10 mouse cellular contexts compared by ENCODE assay signal in genomic region chr11:78490781-78491241, GRCm38 (mm10). TPM values are rescaled to one million over a fixed set of nuclear protein-coding genes. Genes with fewer than 3 reads are reported as not detected.
DNase-seq lines count a peak whose midpoint lies in the region; ATAC-seq and TF ChIP-seq lines count a peak whose summit lies in the region.
"Had no signal": no experiment of that assay in that cellular context is flagged by ENCODE, and none has a peak within 500 bp of the region (broad histone marks: within the 10 kb centered on the region; RNA-seq: fewer than 3 reads in every experiment).

No protein-coding gene starts in this region.

- H3K27me3 ChIP-seq in heart, embryonic 11.5 days (ENCODE audit: control insufficient read depth, insufficient read depth, low read length): peaks cover 81% of the 10 kb centered on the region
- H3K27me3 ChIP-seq in forebrain, embryonic 12.5 days: peaks cover 73% of the 10 kb centered on the region
- H3K27me3 ChIP-seq in intestine, embryonic 16.5 days (replicated peaks; ENCODE audit: control insufficient read depth, insufficient read depth, low read length): peaks cover 59% of the 10 kb centered on the region
- H3K27me3 ChIP-seq in liver, embryonic 11.5 days (replicated peaks; ENCODE audit: control insufficient read depth, insufficient read depth, low read length): peaks cover 78% of the 10 kb centered on the region

- no peak for DNase-seq in heart, adult 8-10 months (ENCODE audit: low spot score)
- DNase-seq in brain, embryonic 14.5 days (ENCODE audit: low read depth): peak; percentile 86
- DNase-seq in liver, embryonic 11.5 days (ENCODE audit: low spot score): no peak
- DNase-seq in right cerebral cortex, adult 2 months (ENCODE audit: low spot score in 2 of 2): peak; percentile 58 to 62

- 11% methylated on average over 48 of the region's 48 CpGs for WGBS in heart, embryonic 11.5 days (ENCODE audit: insufficient replicate concordance)
- WGBS in forebrain, embryonic 12.5 days: 6% methylated on average over 48 of the region's 48 CpGs
- 8% methylated on average over 48 of the region's 48 CpGs for WGBS in intestine, embryonic 16.5 days
- WGBS in liver, embryonic 11.5 days: 12% methylated on average over 48 of the region's 48 CpGs

- H3K4me1 ChIP-seq in heart, embryonic 11.5 days (ENCODE audit: control insufficient read depth, insufficient read depth, low read length): peaks cover 6% of the 10 kb centered on the region
- peaks cover 15% of the 10 kb centered on the region for H3K4me1 ChIP-seq in forebrain, embryonic 12.5 days
- peaks cover 2% of the 10 kb centered on the region; the same call in 1 of the 2 replicates for H3K4me1 ChIP-seq in intestine, embryonic 16.5 days (ENCODE audit: control insufficient read depth, insufficient read depth, low read length)
- H3K4me1 ChIP-seq in liver, embryonic 11.5 days (replicated peaks; ENCODE audit: control insufficient read depth, insufficient read depth, low read length): no peaks in the 10 kb centered on the region

- H3K9me3 ChIP-seq in heart, embryonic 11.5 days (replicated peaks; ENCODE audit: control insufficient read depth, low read length): no peaks in the 10 kb centered on the region
- H3K9me3 ChIP-seq in forebrain, embryonic 12.5 days: no peaks in the 10 kb centered on the region
- H3K9me3 ChIP-seq in intestine, embryonic 16.5 days (ENCODE audit: control insufficient read depth, low read length): no peaks in the 10 kb centered on the region
- no peaks in the 10 kb centered on the region for H3K9me3 ChIP-seq in liver, embryonic 11.5 days (ENCODE audit: control insufficient read depth, low read length)

- peak; percentile 24; the same call in 1 of the 2 replicates for TF ChIP-seq CTCF in brain, embryonic 14.5 days (IDR thresholded peaks at IDR 0.05; ENCODE audit: borderline replicate concordance, extremely low read depth, insufficient read depth, insufficient read length)

- H3K36me3 ChIP-seq in heart, embryonic 11.5 days (ENCODE audit: control insufficient read depth, insufficient read depth, low read length): no peaks in the 10 kb centered on the region
- H3K36me3 ChIP-seq in forebrain, embryonic 12.5 days (replicated peaks): peaks cover 13% of the 10 kb centered on the region
- no peaks in the 10 kb centered on the region for H3K36me3 ChIP-seq in intestine, embryonic 16.5 days (ENCODE audit: control insufficient read depth, insufficient read depth, low read length)
- no peaks in the 10 kb centered on the region for H3K36me3 ChIP-seq in liver, embryonic 11.5 days (ENCODE audit: control insufficient read depth, insufficient read depth, low read length)

- H3K9ac ChIP-seq in heart, embryonic 11.5 days (ENCODE audit: low read depth, low read length): no peak overlapping the region
- H3K9ac ChIP-seq in forebrain, embryonic 12.5 days: no peak overlapping the region
- H3K9ac ChIP-seq in intestine, embryonic 16.5 days (ENCODE audit: low read depth, low read length): no peak overlapping the region
- H3K9ac ChIP-seq in liver, embryonic 11.5 days (ENCODE audit: low read depth, low read length): no peak overlapping the region

- no peak for ATAC-seq in heart, embryonic 11.5 days (replicated peaks; ENCODE audit: insufficient number of reproducible peaks, low FRiP score, low TSS enrichment)
- ATAC-seq in forebrain, embryonic 12.5 days (ENCODE audit: low FRiP score): peak; percentile 76
- ATAC-seq in intestine, embryonic 16.5 days: peak; percentile 56
- no peak for ATAC-seq in liver, embryonic 11.5 days (replicated peaks; ENCODE audit: low FRiP score)
- no peak for ATAC-seq in erythroblast, adult 5-6 weeks (replicated peaks; ENCODE audit: low FRiP score, poor library complexity, severe bottlenecking)

- TF ChIP-seq POLR2A in brain, embryonic 14.5 days (IDR thresholded peaks at IDR 0.05; ENCODE audit: borderline replicate concordance, extremely low read depth, insufficient read depth, insufficient read length, poor library complexity, severe bottlenecking): no peak

- H3K27ac ChIP-seq in heart, embryonic 11.5 days (ENCODE audit: low read depth, low read length): no peak overlapping the region
- H3K27ac ChIP-seq in forebrain, embryonic 12.5 days: no peak overlapping the region
- no peak overlapping the region for H3K27ac ChIP-seq in intestine, embryonic 16.5 days (ENCODE audit: low read length)
- H3K27ac ChIP-seq in liver, embryonic 11.5 days (ENCODE audit: low read depth, low read length): no peak overlapping the region

- H3K4me3 ChIP-seq in heart, embryonic 11.5 days (ENCODE audit: low read depth, low read length): peak overlapping the region; percentile 28
- H3K4me3 ChIP-seq in forebrain, embryonic 12.5 days (replicated peaks): peak overlapping the region; percentile 24
- peak overlapping the region; percentile 27 for H3K4me3 ChIP-seq in intestine, embryonic 16.5 days (ENCODE audit: low read length)
- peak overlapping the region; percentile 18 for H3K4me3 ChIP-seq in liver, embryonic 11.5 days (ENCODE audit: low read depth, low read length)

- peak overlapping the region; percentile 54 for H3K4me2 ChIP-seq in heart, embryonic 11.5 days
- peak overlapping the region; percentile 47 for H3K4me2 ChIP-seq in forebrain, embryonic 12.5 days
- H3K4me2 ChIP-seq in intestine, embryonic 16.5 days (ENCODE audit: low read depth, low read length): peak overlapping the region; percentile 44
- peak overlapping the region; percentile 53 for H3K4me2 ChIP-seq in liver, embryonic 11.5 days

RNA-seq across cellular contexts. Expression of gene Sarm1, which starts 6.7 kb away (rescaled TPM):
- 0.39 and 0.46 TPM in 2 replicates for polyA plus RNA-seq in heart, embryonic 11.5 days (2014; fragmentation: Nextera tagmentation; extraction: Ambion mirVana)
- under 1 TPM; 0.38 to 0.81 (median 0.48) TPM for total RNA-seq in heart, adult 8-10 months (2022)
- 43.3 and 53.5 TPM in 2 replicates for polyA plus RNA-seq in brain, embryonic 14.5 days (2012; rRNA removed)
- polyA plus RNA-seq in forebrain, embryonic 12.5 days (2016; fragmentation: Nextera tagmentation; extraction: Ambion mirVana): 32.1 and 34.8 TPM in 2 replicates
- 1.6 and 2.1 TPM in 2 replicates for polyA plus RNA-seq in intestine, embryonic 16.5 days (2015; fragmentation: Nextera tagmentation; extraction: Ambion mirVana)
- 0.44 and 0.71 TPM in 2 replicates for polyA plus RNA-seq in liver, embryonic 11.5 days (2014; fragmentation: Nextera tagmentation; extraction: Ambion mirVana)
- not detected in 2 replicates for total RNA-seq in erythroblast, adult 5-6 weeks (2015; ENCODE audit: low replicate concordance)
- total RNA-seq in erythroblast, adult 5-6 weeks (2017; ENCODE audit: low replicate concordance): not detected in 2 replicates

RNA-seq across cellular contexts. Expression of gene Vtn, which starts 8.1 kb away (rescaled TPM):
- polyA plus RNA-seq in heart, embryonic 11.5 days (2014; fragmentation: Nextera tagmentation; extraction: Ambion mirVana): 0.54 and 4.6 TPM in 2 replicates
- 10 to 100 TPM; 14.3 to 19.1 (median 17.1) TPM for total RNA-seq in heart, adult 8-10 months (2022)
- polyA plus RNA-seq in brain, embryonic 14.5 days (2012; rRNA removed): 68.0 and 125 TPM in 2 replicates
- 32.8 and 36.9 TPM in 2 replicates for polyA plus RNA-seq in forebrain, embryonic 12.5 days (2016; fragmentation: Nextera tagmentation; extraction: Ambion mirVana)
- polyA plus RNA-seq in intestine, embryonic 16.5 days (2015; fragmentation: Nextera tagmentation; extraction: Ambion mirVana): 18.1 and 29.3 TPM in 2 replicates
- polyA plus RNA-seq in liver, embryonic 11.5 days (2014; fragmentation: Nextera tagmentation; extraction: Ambion mirVana): 220 and 245 TPM in 2 replicates
- total RNA-seq in erythroblast, adult 5-6 weeks (2015; ENCODE audit: low replicate concordance): not detected in 2 replicates
- not detected in 2 replicates for total RNA-seq in erythroblast, adult 5-6 weeks (2017; ENCODE audit: low replicate concordance)
- total RNA-seq: CH12.LX had no signal

RNA-seq across cellular contexts. Expression of gene Sebox, which starts 12.4 kb away (rescaled TPM):
- not detected in 2 replicates for polyA plus RNA-seq in heart, embryonic 11.5 days (2014; fragmentation: Nextera tagmentation; extraction: Ambion mirVana)
- total RNA-seq in heart, adult 8-10 months (2022): not detected
- 0.15 and 0.32 TPM in 2 replicates for polyA plus RNA-seq in brain, embryonic 14.5 days (2012; rRNA removed)
- polyA plus RNA-seq in forebrain, embryonic 12.5 days (2016; fragmentation: Nextera tagmentation; extraction: Ambion mirVana): not detected in 2 replicates
- not detected in 2 replicates for polyA plus RNA-seq in intestine, embryonic 16.5 days (2015; fragmentation: Nextera tagmentation; extraction: Ambion mirVana)
- polyA plus RNA-seq in liver, embryonic 11.5 days (2014; fragmentation: Nextera tagmentation; extraction: Ambion mirVana): 0.21 and 0.32 TPM in 2 replicates
- total RNA-seq in erythroblast, adult 5-6 weeks (2015; ENCODE audit: low replicate concordance): not detected in 2 replicates
- not detected in 2 replicates for total RNA-seq in erythroblast, adult 5-6 weeks (2017; ENCODE audit: low replicate concordance)
- total RNA-seq: CH12.LX had no signal
- polyA plus RNA-seq: large intestine, adult 2 months had no signal

RNA-seq across cellular contexts. Expression of gene Tmem199, which starts 21.2 kb away (rescaled TPM):
- 57.0 and 63.9 TPM in 2 replicates for polyA plus RNA-seq in heart, embryonic 11.5 days (2014; fragmentation: Nextera tagmentation; extraction: Ambion mirVana)
- 10 to 100 TPM; 11.2 to 12.9 (median 12.5) TPM for total RNA-seq in heart, adult 8-10 months (2022)
- 49.9 and 65.5 TPM in 2 replicates for polyA plus RNA-seq in brain, embryonic 14.5 days (2012; rRNA removed)
- polyA plus RNA-seq in forebrain, embryonic 12.5 days (2016; fragmentation: Nextera tagmentation; extraction: Ambion mirVana): 76.8 and 79.7 TPM in 2 replicates
- 60.6 and 62.2 TPM in 2 replicates for polyA plus RNA-seq in intestine, embryonic 16.5 days (2015; fragmentation: Nextera tagmentation; extraction: Ambion mirVana)
- polyA plus RNA-seq in liver, embryonic 11.5 days (2014; fragmentation: Nextera tagmentation; extraction: Ambion mirVana): 59.9 and 61.9 TPM in 2 replicates
- total RNA-seq in erythroblast, adult 5-6 weeks (2015; ENCODE audit: low replicate concordance): 3.8 and 13.8 TPM in 2 replicates
- 4.0 and 5.3 TPM in 2 replicates for total RNA-seq in erythroblast, adult 5-6 weeks (2017; ENCODE audit: low replicate concordance)

RNA-seq across cellular contexts. Expression of gene Poldip2, which starts 21.2 kb away (rescaled TPM):
- 130 and 154 TPM in 2 replicates for polyA plus RNA-seq in heart, embryonic 11.5 days (2014; fragmentation: Nextera tagmentation; extraction: Ambion mirVana)
- 100 to 1,000 TPM; 141 to 157 (median 151) TPM for total RNA-seq in heart, adult 8-10 months (2022)
- 106 and 117 TPM in 2 replicates for polyA plus RNA-seq in brain, embryonic 14.5 days (2012; rRNA removed)
- 161 and 169 TPM in 2 replicates for polyA plus RNA-seq in forebrain, embryonic 12.5 days (2016; fragmentation: Nextera tagmentation; extraction: Ambion mirVana)
- polyA plus RNA-seq in intestine, embryonic 16.5 days (2015; fragmentation: Nextera tagmentation; extraction: Ambion mirVana): 135 and 146 TPM in 2 replicates
- 151 and 154 TPM in 2 replicates for polyA plus RNA-seq in liver, embryonic 11.5 days (2014; fragmentation: Nextera tagmentation; extraction: Ambion mirVana)
- total RNA-seq in erythroblast, adult 5-6 weeks (2015; ENCODE audit: low replicate concordance): 6.9 and 17.5 TPM in 2 replicates
- total RNA-seq in erythroblast, adult 5-6 weeks (2017; ENCODE audit: low replicate concordance): 7.8 and 13.4 TPM in 2 replicates

Comparison
In these comparisons a context has a peak if more than half of its experiments do, and no peak if none do; other contexts are left out.
1. ATAC-seq: peak in forebrain, embryonic 12.5 days (single experiment) and intestine, embryonic 16.5 days (single experiment); none in heart, embryonic 11.5 days (single experiment), liver, embryonic 11.5 days (single experiment) and erythroblast, adult 5-6 weeks (single experiment).
2. DNase-seq: peak in brain, embryonic 14.5 days (single experiment) and right cerebral cortex, adult 2 months (2 of 2); none in heart, adult 8-10 months (single experiment) and liver, embryonic 11.5 days (single experiment).
3. RNA of gene Sarm1, which starts 6.7 kb away (polyA plus RNA-seq): 43.3 to 53.5 TPM in brain, embryonic 14.5 days and 32.1 to 34.8 TPM in forebrain, embryonic 12.5 days; 1.6 to 2.1 TPM in intestine, embryonic 16.5 days, 0.44 to 0.71 TPM in liver, embryonic 11.5 days and 0.39 to 0.46 TPM in heart, embryonic 11.5 days; every median in the first group is over 10 times any median in the second.
4. Peak in every context shown above with its lines, with median percentiles within 50 percentile points of each other: H3K4me2 ChIP-seq and H3K4me3 ChIP-seq.